Mouse (Mus musculus) left cerebral cortex, postnatal 14 days (tissue): Measurements from ENCODE around the gene Gm19935. TPM values are rescaled to one million over a fixed set of nuclear protein-coding genes. Genes with fewer than 3 reads are reported as not detected.

ENCODE experiments used
- microRNA-seq, 2 experiments: library from miRNA; unstranded; fragments of <30 nt; microRNA quantifications; one replicate each; pipeline ENCODE4 v1.2.0; 2022
- total RNA-seq, 2 experiments: library from RNA; stranded (reverse); gene quantifications; 2 replicates each; pipeline ENCODE4 v1.2.3; 2021

Gene Gm19935
- total RNA-seq, 2 experiments from 2014 or later: 0.86 to 1.3 TPM

Small RNA genes within 50 kb of the gene (microRNA-seq; reads per million reads assigned to microRNA genes)
- gene Gm44382: 0 reads per million in 2 experiments

Other genes starting within 250 kb of the Gm19935 start
- 100 to 1,000 TPM; 133 to 138 TPM for gene Chd9, start 11.0 kb upstream of the Gm19935 start, total RNA-seq